8 mouse cellular contexts compared by ENCODE assay signal in the genomic region with DNA sequence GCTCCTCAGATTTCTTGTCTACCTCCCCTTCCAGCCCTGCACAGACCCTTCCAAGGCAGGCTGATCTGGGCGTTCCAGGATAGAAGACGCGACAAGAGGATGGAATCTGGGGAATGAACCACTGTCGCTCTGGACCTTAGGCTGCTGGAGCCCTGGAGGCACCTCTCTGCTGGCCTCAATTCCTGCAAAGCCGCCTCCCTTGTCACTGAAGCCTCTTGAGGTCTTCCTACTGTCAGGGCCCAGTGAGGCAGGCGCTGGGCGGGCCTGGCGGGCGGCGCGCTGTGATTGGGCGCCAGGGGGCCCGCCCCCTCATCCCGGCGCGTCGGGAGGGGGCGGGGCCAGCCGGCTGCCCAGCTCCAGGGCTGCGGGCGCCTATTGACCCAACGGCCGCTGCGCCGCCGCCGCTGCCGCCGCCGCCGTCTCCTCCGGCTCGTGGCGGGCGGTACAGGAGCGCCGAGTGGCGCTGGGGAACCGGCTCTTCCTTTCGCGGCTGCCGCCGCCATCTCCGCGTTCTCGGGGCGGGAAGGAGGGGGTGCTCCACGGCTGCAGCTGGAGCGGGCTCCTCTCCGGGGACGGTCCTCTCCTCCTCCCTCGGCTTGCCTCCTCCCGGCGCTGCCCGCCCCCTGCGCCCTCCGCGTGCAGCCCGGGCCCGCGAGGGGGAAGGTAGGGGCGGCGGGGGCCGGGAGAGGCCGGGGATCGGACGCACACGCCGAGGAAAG. TPM values are rescaled to one million over a fixed set of nuclear protein-coding genes. Genes with fewer than 3 reads are reported as not detected.
DNase-seq lines count a peak whose midpoint lies in the region; ATAC-seq lines count a peak whose summit lies in the region.

A gene (plus strand): TSS at position 365 of the 719 bp plus-strand sequence.

- H3K4me3 ChIP-seq in megakaryocyte, embryonic 14.5 days (replicated peaks) = peak within 1 kb of the TSS; percentile 97

- no peaks in the 10 kb centered on the region; the same call in 1 of the 2 replicates for H3K9me3 ChIP-seq in megakaryocyte, embryonic 14.5 days

- H3K27me3 ChIP-seq in megakaryocyte, embryonic 14.5 days (replicated peaks) = peaks cover 6% of the 10 kb centered on the region

- peaks cover 36% of the 10 kb centered on the region for H3K4me1 ChIP-seq in megakaryocyte, embryonic 14.5 days

- peak; percentile 90 for DNase-seq in adrenal gland, adult 18-20 months (ENCODE audit: low spot score in 2 of 2)
- peak; percentile 93 for DNase-seq in embryo, embryonic 10.5 days (ENCODE audit: low spot score)
- peak; percentile 90 for DNase-seq in gastrocnemius, postnatal 14 days
- peak; percentile 68 to 87 for DNase-seq in left cerebral cortex, adult 9 months (ENCODE audit: low spot score in 2 of 2)
- DNase-seq in right cerebral cortex, adult 2 months (ENCODE audit: low spot score in 2 of 2) = peak; percentile 80 to 88
- peak; percentile 89 for DNase-seq in urinary bladder, postnatal 14 days (ENCODE audit: low spot score)

- peak; percentile 78 for ATAC-seq in inflammation-experienced regulatory T-cells, adult 6 months

- intact Hi-C loops in gastrocnemius, postnatal 14 days (cut with DNase I; ENCODE audit: low total_unique reads) = no loop called here

- H3K36me3 ChIP-seq in megakaryocyte, embryonic 14.5 days (replicated peaks; ENCODE audit: low read length) = no peaks in the 10 kb centered on the region

RNA-seq across cellular contexts. Expression of the gene that starts here (rescaled TPM):
- 100 to 1,000 TPM; 105 to 174 TPM for total RNA-seq in adrenal gland, adult 18-20 months (2021)
- 10 to 100 TPM; 17.2 to 20.3 TPM for total RNA-seq in gastrocnemius, postnatal 14 days (2021)
- 10 to 100 TPM; 11.7 to 13.1 (median 12.1) TPM for polyA plus RNA-seq in inflammation-experienced regulatory T-cells, adult 6 months (2017; shearing (Covaris generic))
- polyA plus RNA-seq in megakaryocyte, embryonic 14.5 days (2012; ENCODE audit: insufficient read depth, low replicate concordance) = 1.1 and 1.2 TPM in 2 replicates

Comparison
In these comparisons a context has a peak if more than half of its experiments do, and no peak if none do; other contexts are left out.
1. Peak in every context shown above with its lines: DNase-seq, ATAC-seq and H3K4me3 ChIP-seq.
2. RNA of the gene that starts here (total RNA-seq): 105 to 174 TPM in adrenal gland, adult 18-20 months; 17.2 to 20.3 TPM in gastrocnemius, postnatal 14 days; every median in the first group is over 4 times any median in the second.